Mouse (Mus musculus) testis, adult 2 months (tissue): ENCODE results near the gene Pcgf3. TPM values are rescaled to one million over a fixed set of nuclear protein-coding genes. Genes with fewer than 3 reads are reported as not detected.

Experiments
- H3K27ac ChIP-seq: fragments of 200-500 bp; 2 replicates; pipeline ENCODE4 v1.5.1; 2012; ENCODE audit warnings: low read depth, low read length; ENCODE audit not compliant: control insufficient read depth, insufficient read depth
- H3K27me3 ChIP-seq: fragments of 200-500 bp; 2 replicates; pipeline ENCODE4 v1.6.1; 2012; ENCODE audit warnings: mild to moderate bottlenecking, low read length, moderate library complexity; ENCODE audit not compliant: control insufficient read depth, insufficient read depth
- H3K36me3 ChIP-seq: fragments of 200-500 bp; 2 replicates; pipeline ENCODE4 v1.6.1; 2012; ENCODE audit warnings: mild to moderate bottlenecking, low read length; ENCODE audit not compliant: control insufficient read depth, insufficient read depth
- H3K4me1 ChIP-seq: fragments of 200-500 bp; 2 replicates; pipeline ENCODE4 v1.6.1; 2012; ENCODE audit warnings: low read length; ENCODE audit not compliant: control insufficient read depth, insufficient read depth
- H3K4me3 ChIP-seq: fragments of 200-500 bp; 2 replicates; pipeline ENCODE4 v1.5.1; 2012; ENCODE audit warnings: low read depth, mild to moderate bottlenecking, low read length, moderate library complexity, mixed read lengths; ENCODE audit not compliant: control insufficient read depth
- CTCF ChIP-seq: fragments of 200-500 bp; IDR thresholded peaks from 2 replicates; pipeline ENCODE4 v1.5.1; 2012; ENCODE audit warnings: low read depth, mild to moderate bottlenecking, inconsistent platforms, low read length, moderate library complexity; ENCODE audit not compliant: control insufficient read depth, insufficient read depth, insufficient replicate concordance
- POLR2A ChIP-seq: fragments of 200-500 bp; IDR thresholded peaks from 2 replicates; pipeline ENCODE4 v1.6.1; 2012; ENCODE audit warnings: low read depth, mild to moderate bottlenecking, inconsistent platforms, low read length, moderate library complexity; ENCODE audit not compliant: control insufficient read depth
- polyA plus RNA-seq: library from polyadenylated mRNA; depleted of rRNA; stranded (reverse); fragments of >200 nt; gene quantifications from 2 replicates; pipeline ENCODE4 v1.2.3, GENCODE M21; 2012; rRNA removed

Pcgf3 gene
- polyA plus RNA-seq, 1 experiment = 4.3 TPM

GRCm38 (mm10) chr5:108534188-108534587 is 73.2 kb downstream of the Pcgf3 start:
- TF ChIP-seq POLR2A (no peak), CTCF (no peak)
- Histone ChIP-seq H3K4me1 (no peaks in the 10 kb centered on the region), H3K27me3 (no peaks in the 10 kb centered on the region), H3K36me3 (no peaks in the 10 kb centered on the region), H3K4me3 (no peak overlapping the region), H3K27ac (no peak overlapping the region)

DNA sequence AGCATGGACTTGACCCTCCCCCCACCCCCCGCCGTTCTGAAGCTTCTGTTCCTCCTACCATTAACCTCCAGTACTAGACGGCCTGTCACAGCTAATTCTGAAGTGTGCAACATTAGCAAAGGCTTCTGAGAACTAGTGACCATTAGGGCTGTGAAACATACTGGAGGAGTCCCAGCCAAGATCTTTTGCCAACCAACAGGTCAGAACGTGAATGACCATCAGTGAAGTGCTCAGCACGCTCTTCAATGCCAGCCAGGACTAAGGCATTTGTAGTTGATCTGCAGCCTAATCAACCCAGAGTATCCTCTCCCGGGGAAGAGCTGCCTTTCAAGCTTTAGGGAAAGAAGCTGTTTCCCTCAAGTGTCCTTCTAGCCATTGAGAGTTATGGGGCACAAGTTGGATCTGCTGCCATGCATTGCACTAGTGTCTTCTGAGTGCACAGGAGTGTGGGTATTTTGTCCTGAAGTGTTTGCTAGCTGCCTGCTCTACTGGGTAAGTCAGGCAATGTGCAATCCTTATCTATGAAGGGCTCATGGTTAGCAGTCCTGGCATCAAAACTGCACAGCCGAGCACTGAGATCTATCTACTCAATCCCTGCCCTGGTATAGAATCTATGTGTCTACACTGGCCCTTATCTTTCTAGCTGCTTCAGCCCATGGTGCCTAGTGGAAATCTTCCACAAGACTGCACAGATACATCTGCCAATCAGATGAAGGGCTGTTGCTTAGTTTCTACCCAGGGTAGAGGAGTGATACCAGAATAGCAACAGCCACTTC is 82.7 kb downstream of the Pcgf3 start:
- H3K27ac ChIP-seq = no peak overlapping the region
- H3K4me1 ChIP-seq = no peaks in the 10 kb centered on the region
- H3K27me3 ChIP-seq = no peaks in the 10 kb centered on the region
- H3K4me3 ChIP-seq = no peak overlapping the region
- TF ChIP-seq CTCF (no peak), POLR2A (no peak)
- no peaks in the 10 kb centered on the region for H3K36me3 ChIP-seq

- peaks cover 8% of the 10 kb centered on the region for H3K4me1 ChIP-seq
- no peak overlapping the region for H3K27ac ChIP-seq
- H3K36me3 ChIP-seq = no peaks in the 10 kb centered on the region
- TF ChIP-seq CTCF (no peak), POLR2A (no peak)
- no peaks in the 10 kb centered on the region for H3K27me3 ChIP-seq
- no peak overlapping the region for H3K4me3 ChIP-seq
Observed at GRCm38 (mm10) chr5:108547636-108548035, 86.6 kb downstream of the Pcgf3 start.

GRCm38 (mm10) chr5:108549137-108549488 is 88.1 kb downstream of the Pcgf3 start:
- Histone ChIP-seq H3K4me1 (peaks cover 8% of the 10 kb centered on the region), H3K36me3 (no peaks in the 10 kb centered on the region), H3K27ac (no peak overlapping the region), H3K4me3 (no peak overlapping the region), H3K27me3 (no peaks in the 10 kb centered on the region)
- TF ChIP-seq POLR2A = no peak
- no peak for TF ChIP-seq CTCF

GRCm38 (mm10) chr5:108549489-108550206 is 88.6 kb downstream of the Pcgf3 start, which contains the start of gene Cplx1:
TSS of gene Cplx1 (minus strand) at chr5:108550024.
- H3K36me3 ChIP-seq = no peaks in the 10 kb centered on the region
- H3K27ac ChIP-seq = no peak within 1 kb of the TSS
- peaks cover 8% of the 10 kb centered on the region for H3K4me1 ChIP-seq
- H3K27me3 ChIP-seq = no peaks in the 10 kb centered on the region
- H3K4me3 ChIP-seq = peak within 1 kb of the TSS; percentile 2; the same call in 1 of the 2 replicates
- TF ChIP-seq POLR2A (no peak), CTCF (no peak)

- H3K4me3 ChIP-seq = peak overlapping the region; percentile 2; the same call in 1 of the 2 replicates
- H3K4me1 ChIP-seq = peaks cover 8% of the 10 kb centered on the region
- no peaks in the 10 kb centered on the region for H3K27me3 ChIP-seq
- H3K36me3 ChIP-seq = no peaks in the 10 kb centered on the region
- no peak for TF ChIP-seq POLR2A
- no peak for TF ChIP-seq CTCF
- no peak overlapping the region for H3K27ac ChIP-seq
Observed at GRCm38 (mm10) chr5:108550207-108550594, 89.2 kb downstream of the Pcgf3 start.

DNA sequence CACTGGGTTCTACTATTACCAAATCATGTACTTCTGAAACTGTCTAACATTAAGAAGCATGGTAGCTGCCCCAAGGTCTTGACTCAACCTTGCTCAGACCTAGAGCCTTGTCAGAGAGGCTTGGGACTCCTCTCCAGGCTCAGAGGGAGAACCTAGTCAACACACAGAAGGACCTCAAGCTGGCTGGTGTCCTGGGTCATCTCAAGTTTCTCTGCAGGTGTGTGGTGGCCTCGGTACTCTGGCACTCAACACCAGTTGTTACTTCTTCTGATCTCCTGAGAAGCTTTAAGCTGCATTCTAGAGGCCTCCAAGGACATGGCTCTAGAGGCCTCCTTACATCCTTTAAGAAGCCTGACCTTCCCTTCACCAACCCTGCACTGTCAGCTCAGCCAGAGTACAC is 93.0 kb downstream of the Pcgf3 start:
- H3K4me1 ChIP-seq = peaks cover 8% of the 10 kb centered on the region
- no peaks in the 10 kb centered on the region for H3K36me3 ChIP-seq
- no peaks in the 10 kb centered on the region for H3K27me3 ChIP-seq
- no peak overlapping the region for H3K27ac ChIP-seq
- TF ChIP-seq CTCF = no peak
- TF ChIP-seq POLR2A = no peak
- H3K4me3 ChIP-seq = no peak overlapping the region

Other genes starting within 250 kb of the Pcgf3 start
- 41.7 and 42.3 TPM in 2 replicates for gene Dr1, start 192.3 kb upstream of the Pcgf3 start, polyA plus RNA-seq
- gene Pigg, start 148.6 kb upstream of the Pcgf3 start, polyA plus RNA-seq = 8.0 and 8.9 TPM in 2 replicates
- 0.53 and 0.78 TPM in 2 replicates for gene Gm42517, start 93.3 kb upstream of the Pcgf3 start, polyA plus RNA-seq
- 0.02 TPM in 2 replicates for gene Pde6b, start 72.8 kb upstream of the Pcgf3 start, polyA plus RNA-seq
- gene Atp5k, start 26.8 kb upstream of the Pcgf3 start, polyA plus RNA-seq = 42.3 and 46.1 TPM in 2 replicates
- gene Mfsd7a, start 12.3 kb upstream of the Pcgf3 start, polyA plus RNA-seq = 0.17 and 0.41 TPM in 2 replicates
- gene Cplx1, start 88.8 kb downstream of the Pcgf3 start, polyA plus RNA-seq = 0.69 and 1.1 TPM in 2 replicates
- 35.3 and 36.8 TPM in 2 replicates for gene Gak, start 168.5 kb downstream of the Pcgf3 start, polyA plus RNA-seq
- gene Tmem175, start 168.5 kb downstream of the Pcgf3 start, polyA plus RNA-seq = 128 and 145 TPM in 2 replicates
- 3.6 and 3.8 TPM in 2 replicates for gene Idua, start 199.1 kb downstream of the Pcgf3 start, polyA plus RNA-seq
- 4.7 and 4.8 TPM in 2 replicates for gene Dgkq, start 208.4 kb downstream of the Pcgf3 start, polyA plus RNA-seq
- gene Slc26a1, start 214.3 kb downstream of the Pcgf3 start, polyA plus RNA-seq = 0.04 and 0.09 TPM in 2 replicates
- 28.9 and 34.7 TPM in 2 replicates for gene Fgfrl1, start 231.2 kb downstream of the Pcgf3 start, polyA plus RNA-seq